Mouse (Mus musculus) left cerebral cortex, postnatal 10 days (tissue): ENCODE data around the gene Sptbn1. TPM values are rescaled to one million over a fixed set of nuclear protein-coding genes. Genes with fewer than 3 reads are reported as not detected.

Experiments
- DNase-seq, 2 experiments: peaks; one replicate each; pipeline ENCODE4 v3.0.0; 2021 to 2022; ENCODE audit warnings: low spot score in 2 of 2, mixed read lengths in 1 of 2; ENCODE audit errors: extremely low spot score in 1 of 2
- intact Hi-C: fragments of 180-260 bp; cut with DNase I; formaldehyde crosslinking; loops from one replicate; pipeline ENCODE4 v1.15.1; 2025
- total RNA-seq, 2 experiments: library from RNA; stranded (reverse); gene quantifications; 2 replicates each; pipeline ENCODE4 v1.2.3; 2021

The Sptbn1 gene
- total RNA-seq, 2 experiments from 2014 or later = 780 to 786 TPM

- no peak for DNase-seq
- intact Hi-C loops = no loop called here
These were observed 81.0 kb downstream of the Sptbn1 start for GRCm38 (mm10) chr11:30186902-30187470.

- intact Hi-C loops = no loop called here
These were observed 83.4 kb downstream of the Sptbn1 start for GRCm38 (mm10) chr11:30184527-30184926.

GRCm38 (mm10) chr11:30182716-30183411 is 85.1 kb downstream of the Sptbn1 start:
- DNase-seq = no peak
- intact Hi-C loops = no loop called here

More at GRCm38 (mm10) chr11:30184527-30184926, 83.4 kb downstream of the Sptbn1 start:
- no peak for DNase-seq

GRCm38 (mm10) chr11:30178193-30178592 is 89.8 kb downstream of the Sptbn1 start:
- no peak for DNase-seq
- intact Hi-C loops = no loop called here

GRCm38 (mm10) chr11:30177145-30177840 is 90.7 kb downstream of the Sptbn1 start:
- intact Hi-C loops = no loop called here
- DNase-seq = no peak

- DNase-seq = no peak
- intact Hi-C loops = no loop called here
These were observed 91.9 kb downstream of the Sptbn1 start for GRCm38 (mm10) chr11:30176111-30176510.

GRCm38 (mm10) chr11:30175623-30176022 is 92.4 kb downstream of the Sptbn1 start:
- DNase-seq = no peak
- intact Hi-C loops = no loop called here

GRCm38 (mm10) chr11:30171586-30172178 is 96.3 kb downstream of the Sptbn1 start:
- intact Hi-C loops = no loop called here
- no peak for DNase-seq

GRCm38 (mm10) chr11:30171184-30171583 is 96.8 kb downstream of the Sptbn1 start:
- DNase-seq = no peak
- intact Hi-C loops = no loop called here

- intact Hi-C loops = no loop called here
- DNase-seq = no peak
These were observed 101.4 kb downstream of the Sptbn1 start for GRCm38 (mm10) chr11:30166551-30166922.

- no peak for DNase-seq
- intact Hi-C loops = no loop called here
These were observed 102.0 kb downstream of the Sptbn1 start for GRCm38 (mm10) chr11:30165861-30166550.

GRCm38 (mm10) chr11:30164515-30165214 is 103.3 kb downstream of the Sptbn1 start:
- DNase-seq = no peak
- intact Hi-C loops = no loop called here

- intact Hi-C loops = no loop called here
- no peak for DNase-seq
These were observed 104.1 kb downstream of the Sptbn1 start for GRCm38 (mm10) chr11:30163870-30164269.

GRCm38 (mm10) chr11:30163081-30163480 is 104.9 kb downstream of the Sptbn1 start:
- intact Hi-C loops = no loop called here
- DNase-seq = no peak

- DNase-seq = no peak
- intact Hi-C loops = no loop called here
These were observed 106.2 kb downstream of the Sptbn1 start for GRCm38 (mm10) chr11:30161744-30162143.

GRCm38 (mm10) chr11:30161173-30161650 is 106.8 kb downstream of the Sptbn1 start:
- peak; percentile 48 to 78 for DNase-seq
- intact Hi-C loops = no loop called here

- intact Hi-C loops = no loop called here
- no peak for DNase-seq
These were observed 107.3 kb downstream of the Sptbn1 start for GRCm38 (mm10) chr11:30160625-30161172.
